Mouse (Mus musculus) liver, adult 2 months (tissue): Measurements from ENCODE around the gene Tmie.

Source experiments
- CTCF ChIP-seq: fragments of 200-500 bp; IDR thresholded peaks from 2 replicates; pipeline ENCODE4 v1.5.1; 2011; ENCODE audit warnings: low read depth, low read length, control low read depth
- POLR2A ChIP-seq: fragments of 200-500 bp; IDR thresholded peaks from 2 replicates; pipeline ENCODE4 v1.6.1; 2011; ENCODE audit warnings: low read length, control low read depth; ENCODE audit not compliant: insufficient read depth; ENCODE audit errors: extremely low read depth

- TF ChIP-seq POLR2A (no peak), CTCF (no peak)
Observed at GRCm38 (mm10) chr9:110833021-110833420, 46.9 kb downstream of the Tmie start.
